Mouse (Mus musculus) spleen, adult 2 months (tissue): ENCODE data around the gene Galnt12.

Experiments used
- CTCF ChIP-seq: fragments of 200-500 bp; IDR thresholded peaks from 2 replicates; pipeline ENCODE4 v1.5.1; 2011; ENCODE audit warnings: mild to moderate bottlenecking, inconsistent platforms; ENCODE audit not compliant: insufficient read depth, insufficient read length, insufficient replicate concordance; ENCODE audit errors: extremely low read depth
- POLR2A ChIP-seq: fragments of 200-500 bp; IDR thresholded peaks from 2 replicates; pipeline ENCODE4 v1.6.1; 2011; ENCODE audit warnings: low read depth, low read length, inconsistent platforms

DNA sequence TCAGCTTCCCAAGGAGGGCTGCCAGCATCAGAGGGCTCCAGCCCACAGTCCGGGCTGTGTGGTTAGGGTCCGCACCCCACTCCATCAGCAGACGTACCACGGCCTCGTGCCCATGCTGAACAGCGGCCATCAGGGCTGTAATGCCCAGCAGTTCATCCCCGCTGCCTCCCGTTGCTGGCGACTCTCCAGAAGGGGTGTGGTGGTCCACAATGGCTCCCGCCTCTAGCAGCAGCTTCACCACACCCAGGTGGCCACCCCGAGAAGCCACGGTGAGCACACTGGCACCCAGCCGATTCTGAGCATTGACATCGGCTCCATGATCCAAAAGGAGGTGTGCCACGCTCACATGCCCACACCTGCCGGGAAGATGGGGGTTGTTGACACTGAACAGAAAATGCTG, 42.5 kb upstream of the Galnt12 start:
- TF ChIP-seq POLR2A (no peak), CTCF (no peak)
